Mouse (Mus musculus) skeletal muscle tissue, adult 2 months (tissue): ENCODE measurements around the gene Ttc9b.
"Not testable (repeated sequence)": the region's sequence is repeated elsewhere in the genome, so short reads cannot be mapped to it uniquely, and the experiment has no call there.

Source experiments
- DNase-seq: peaks from one replicate; pipeline ENCODE4 v3.0.0-alpha.2; 2012; ENCODE audit warnings: low read depth, low spot score

The Ttc9b gene

GRCm38 (mm10) chr7:27635094-27635493 lies 18.6 kb upstream of the Ttc9b start:
- DNase-seq = not testable (repeated sequence)

GRCm38 (mm10) chr7:27644471-27644870 lies 9.2 kb upstream of the Ttc9b start:
- DNase-seq = no peak

- no peak for DNase-seq
These were observed 7.2 kb upstream of the Ttc9b start for GRCm38 (mm10) chr7:27646516-27646915.

- no peak for DNase-seq
These were observed 6.3 kb upstream of the Ttc9b start for GRCm38 (mm10) chr7:27647281-27648002.

GRCm38 (mm10) chr7:27649723-27650122 lies 4.0 kb upstream of the Ttc9b start:
- no peak for DNase-seq

GRCm38 (mm10) chr7:27650949-27651348 lies 2.8 kb upstream of the Ttc9b start:
- peak; percentile 71 for DNase-seq

GRCm38 (mm10) chr7:27654607-27655276 lies 1.0 kb downstream of the Ttc9b start:
- DNase-seq = peak; percentile 36

GRCm38 (mm10) chr7:27655545-27655944 lies 1.8 kb downstream of the Ttc9b start:
- DNase-seq = no peak

- DNase-seq = no peak
These were observed 2.9 kb downstream of the Ttc9b start for GRCm38 (mm10) chr7:27656600-27656999.

GRCm38 (mm10) chr7:27657824-27658395 lies 4.2 kb downstream of the Ttc9b start:
- DNase-seq = no peak

- DNase-seq = no peak
These were observed 5.3 kb downstream of the Ttc9b start for GRCm38 (mm10) chr7:27658712-27659663.

GRCm38 (mm10) chr7:27662038-27662437 lies 8.3 kb downstream of the Ttc9b start:
- DNase-seq = no peak

GRCm38 (mm10) chr7:27673064-27673574 lies 19.4 kb downstream of the Ttc9b start:
- no peak for DNase-seq

GRCm38 (mm10) chr7:27673575-27674131 lies 19.9 kb downstream of the Ttc9b start:
- no peak for DNase-seq

- no peak for DNase-seq
These were observed 20.4 kb downstream of the Ttc9b start for GRCm38 (mm10) chr7:27674195-27674521.

GRCm38 (mm10) chr7:27674522-27675221 lies 21.0 kb downstream of the Ttc9b start, which contains the start of gene Map3k10:
Gene Map3k10 (minus strand): TSS chr7:27674598.
- DNase-seq = peak; percentile 83

GRCm38 (mm10) chr7:27675222-27675612 lies 21.5 kb downstream of the Ttc9b start:
- DNase-seq = no peak

- no peak for DNase-seq
These were observed 29.5 kb downstream of the Ttc9b start for GRCm38 (mm10) chr7:27683218-27683617.

- no peak for DNase-seq
These were observed 31.5 kb downstream of the Ttc9b start for GRCm38 (mm10) chr7:27685220-27685619.

- peak; percentile 33 for DNase-seq
These were observed 32.0 kb downstream of the Ttc9b start for GRCm38 (mm10) chr7:27685681-27686080.

- no peak for DNase-seq
These were observed 33.3 kb downstream of the Ttc9b start for GRCm38 (mm10) chr7:27687043-27687442.
